Mouse (Mus musculus): ENCODE results near the gene Olfr857.
"Not testable (repeated sequence)": the region's sequence is repeated elsewhere in the genome, so short reads cannot be mapped to it uniquely, and the experiment has no call there.

The Olfr857 gene

DNA sequence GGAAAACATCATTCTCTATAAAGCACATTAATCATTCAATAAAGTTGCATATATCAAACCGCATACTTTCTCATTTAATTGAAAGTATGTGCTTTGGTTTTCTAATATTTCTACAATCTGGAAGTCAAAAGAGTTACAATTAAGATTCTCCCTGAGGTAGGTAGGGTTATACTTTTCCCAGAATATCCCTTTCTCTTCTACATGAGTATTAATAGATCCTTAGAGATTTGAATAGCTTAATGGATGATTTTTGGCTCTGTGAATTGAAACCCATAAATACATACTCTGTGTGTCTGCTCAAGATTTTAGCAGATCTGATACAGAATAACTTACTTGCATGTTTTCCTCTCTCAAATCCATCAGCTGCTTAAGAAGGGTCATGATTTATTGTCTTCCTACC lies at the start of gene Olfr857:
Gene Olfr857, plus strand, starts transcription at position 301 of the 400 bp plus-strand sequence.
- no peak for DNase-seq

DNA sequence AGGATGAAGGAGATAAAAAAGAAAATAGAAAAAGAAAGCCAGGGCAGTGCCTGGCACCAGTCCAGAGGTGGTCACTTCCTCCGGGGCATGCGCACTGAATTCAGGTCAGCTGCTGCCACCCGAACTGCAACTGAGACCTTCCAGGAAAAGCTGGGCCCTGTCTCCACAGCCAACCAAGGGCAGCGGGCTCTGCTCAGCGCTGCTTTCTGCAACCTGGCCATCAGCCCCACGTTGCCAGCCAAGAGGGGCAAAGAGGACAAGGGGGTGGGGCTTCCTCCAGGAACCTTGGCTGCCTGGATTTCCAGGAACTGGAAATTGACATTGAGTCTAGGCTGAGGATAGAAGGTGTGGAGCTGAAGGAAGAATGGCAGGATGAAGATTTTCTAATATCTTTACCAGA lies 19.0 kb upstream of the Olfr857 start:
- DNase-seq, result no peak

DNA sequence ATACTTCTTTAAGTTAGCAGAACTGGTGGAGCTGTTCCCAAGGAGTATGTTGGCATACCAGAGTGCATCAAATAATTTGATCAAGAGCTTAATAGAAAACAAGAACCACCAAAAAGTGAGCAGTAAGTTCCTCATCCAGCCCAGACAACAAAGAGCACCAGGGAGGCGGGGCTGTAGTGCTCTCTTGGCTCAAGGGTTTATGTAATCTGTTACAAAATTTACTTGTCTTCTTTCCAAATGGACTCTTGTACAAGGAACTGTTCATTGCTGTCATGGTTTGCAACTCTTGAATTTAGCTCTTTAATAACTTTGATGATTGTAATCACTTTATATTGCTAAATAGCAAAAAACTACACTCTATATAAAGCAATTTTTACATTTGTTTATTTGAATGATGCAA lies 17.8 kb upstream of the Olfr857 start:
- no peak for DNase-seq

GRCm38 (mm10) chr9:19692430-19692829 lies 16.8 kb upstream of the Olfr857 start:
- DNase-seq, result no peak

DNA sequence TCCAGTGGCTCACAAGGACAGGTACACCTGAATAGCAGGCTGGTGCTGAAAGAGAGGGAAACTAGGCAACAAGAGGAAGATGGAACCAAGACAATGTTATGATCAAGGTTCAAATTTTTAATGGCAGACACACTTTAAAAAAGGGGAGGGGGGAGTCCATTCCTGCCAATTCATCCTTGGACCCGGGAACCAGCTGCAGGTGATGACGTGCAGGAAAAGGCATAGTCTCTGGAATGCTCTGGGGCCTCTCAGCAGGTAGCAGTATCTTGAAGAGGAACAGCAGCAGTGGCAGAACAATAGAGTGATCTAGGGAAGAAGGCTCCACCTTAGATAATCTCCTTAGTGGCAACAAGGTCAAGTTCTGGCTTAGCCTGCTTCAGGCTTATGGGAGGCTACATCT lies 14.9 kb upstream of the Olfr857 start:
- DNase-seq, result not testable (repeated sequence)

- not testable (repeated sequence) for DNase-seq
Observed at GRCm38 (mm10) chr9:19694898-19695379, 14.3 kb upstream of the Olfr857 start.

GRCm38 (mm10) chr9:19704546-19704945 lies 4.7 kb upstream of the Olfr857 start:
- not testable (repeated sequence) for DNase-seq

Data from thymus, postnatal 36 days (tissue).